Mouse (Mus musculus): ENCODE data around the gene Arhgap45.

DNA sequence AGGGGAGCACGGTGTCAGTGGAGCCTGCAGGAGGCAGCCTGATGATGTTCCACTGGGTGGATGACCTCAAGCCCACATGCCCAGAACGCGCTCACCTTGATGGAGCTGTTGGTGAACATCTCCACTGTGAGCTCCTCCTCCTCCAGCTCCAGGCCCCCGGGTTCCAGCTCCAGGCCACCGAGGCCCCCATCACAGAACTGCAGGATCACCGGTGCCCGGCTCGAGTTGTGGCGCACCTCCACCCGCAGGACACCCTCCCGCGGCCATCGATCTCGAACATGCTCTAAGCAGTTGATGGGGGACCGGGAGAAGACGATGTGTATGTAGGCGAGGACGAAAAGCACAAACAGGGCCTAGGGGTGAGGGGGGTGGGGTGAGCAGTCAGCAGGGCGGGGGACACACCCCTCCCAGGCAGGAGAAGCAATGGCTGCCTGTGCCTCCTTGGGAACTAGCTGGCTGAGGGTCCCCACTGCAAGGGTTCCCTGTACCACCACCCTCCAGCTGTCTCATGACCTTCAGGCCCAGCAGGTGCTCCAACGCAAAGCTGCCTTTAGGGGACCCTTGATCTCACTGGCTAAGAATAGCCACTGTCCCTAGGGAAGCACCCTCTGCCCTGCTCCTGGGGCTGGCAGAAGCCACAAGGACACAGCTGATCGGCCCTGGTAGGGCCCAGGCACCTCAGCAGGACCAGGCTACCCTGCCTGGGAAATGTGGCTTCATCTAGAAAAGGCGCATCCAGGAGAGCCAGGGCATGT is 36.9 kb upstream of the Arhgap45 start:
- TF ChIP-seq CTCF (IDR thresholded peaks at IDR 0.05; ENCODE audit: extremely low read depth, insufficient read length, insufficient replicate concordance, low read depth, low read length): no peak
- TF ChIP-seq POLR2A (IDR thresholded peaks at IDR 0.05; ENCODE audit: low read depth, low read length): no peak

Measured in small intestine, adult 2 months (tissue).